Mouse (Mus musculus) embryo, embryonic 11 days (tissue): ENCODE measurements around the gene Prkn.

ENCODE experiments used
- DNase-seq: peaks from one replicate; pipeline ENCODE4 v3.0.0-alpha.2; 2015

Gene Prkn

GRCm38 (mm10) chr17:11768971-11769370 lies 928.8 kb downstream of the Prkn start:
- DNase-seq, result no peak

GRCm38 (mm10) chr17:11769513-11769912 lies 929.3 kb downstream of the Prkn start:
- no peak for DNase-seq

- no peak for DNase-seq
Measured at GRCm38 (mm10) chr17:11779547-11779946, 939.4 kb downstream of the Prkn start.

- DNase-seq, result no peak
Measured at GRCm38 (mm10) chr17:11780005-11780404, 939.8 kb downstream of the Prkn start.

- DNase-seq, result peak; percentile 7
Measured at GRCm38 (mm10) chr17:11780805-11781481, 940.8 kb downstream of the Prkn start.

GRCm38 (mm10) chr17:11788270-11788936 lies 948.2 kb downstream of the Prkn start:
- no peak for DNase-seq

- no peak for DNase-seq
Measured at GRCm38 (mm10) chr17:11795979-11796378, 955.8 kb downstream of the Prkn start.

GRCm38 (mm10) chr17:11801226-11801625 lies 961.0 kb downstream of the Prkn start:
- DNase-seq, result no peak

- DNase-seq, result no peak
Measured at GRCm38 (mm10) chr17:11807280-11807679, 967.1 kb downstream of the Prkn start.

- no peak for DNase-seq
Measured at GRCm38 (mm10) chr17:11817886-11818285, 977.7 kb downstream of the Prkn start.

- no peak for DNase-seq
Measured at GRCm38 (mm10) chr17:11819506-11819905, 979.3 kb downstream of the Prkn start.

GRCm38 (mm10) chr17:11820757-11821156 lies 980.6 kb downstream of the Prkn start:
- DNase-seq, result no peak

- DNase-seq, result no peak
Measured at GRCm38 (mm10) chr17:11829501-11829900, 989.3 kb downstream of the Prkn start.

GRCm38 (mm10) chr17:11837121-11837520 lies 996.9 kb downstream of the Prkn start:
- no peak for DNase-seq

- DNase-seq, result no peak
Measured at GRCm38 (mm10) chr17:11844436-11844835, 1004.3 kb downstream of the Prkn start.

- DNase-seq, result no peak
Measured at GRCm38 (mm10) chr17:11844989-11845388, 1004.8 kb downstream of the Prkn start.

GRCm38 (mm10) chr17:11845506-11845905 lies 1005.3 kb downstream of the Prkn start:
- DNase-seq, result no peak

- no peak for DNase-seq
Measured at GRCm38 (mm10) chr17:11854571-11854970, 1014.4 kb downstream of the Prkn start.

GRCm38 (mm10) chr17:11858772-11859405 lies 1018.7 kb downstream of the Prkn start:
- DNase-seq, result no peak

- DNase-seq, result no peak
Measured at GRCm38 (mm10) chr17:11861178-11861577, 1021.0 kb downstream of the Prkn start.

GRCm38 (mm10) chr17:11862360-11862759 lies 1022.2 kb downstream of the Prkn start:
- DNase-seq, result no peak

- no peak for DNase-seq
Measured at GRCm38 (mm10) chr17:11863017-11863416, 1022.8 kb downstream of the Prkn start.

- DNase-seq, result no peak
Measured at GRCm38 (mm10) chr17:11866231-11866630, 1026.0 kb downstream of the Prkn start.
